Mouse (Mus musculus): ENCODE results near the gene Asb9. TPM values are rescaled to one million over a fixed set of nuclear protein-coding genes. Genes with fewer than 3 reads are reported as not detected.

Gene Asb9
- total RNA-seq (2021), result not detected
- polyA plus RNA-seq (2012; rRNA removed), result not detected in 2 replicates
- long read RNA-seq, result 0 reads

GRCm38 (mm10) chrX:164505709-164506498 lies at the start of gene Asb9:
Gene Asb9, plus strand, starts transcription at chrX:164506327.
- no peaks in the 10 kb centered on the region for H3K79me2 ChIP-seq (replicated peaks; ENCODE audit: control insufficient read depth, insufficient read depth, low read length)
- 64% methylated on average over 10 of the region's 10 CpGs for WGBS
- H3K4me3 ChIP-seq, result no peak within 1 kb of the TSS
- TF ChIP-seq POLR2A (IDR thresholded peaks at IDR 0.05; ENCODE audit: insufficient read depth, low read depth, low read length), result no peak
- no peak for TF ChIP-seq EP300 (IDR thresholded peaks at IDR 0.05; ENCODE audit: insufficient read depth, low read depth, low read length)
- TF ChIP-seq CTCF (IDR thresholded peaks at IDR 0.05), result no peak
- H3K36me3 ChIP-seq (ENCODE audit: control insufficient read depth, insufficient read depth, low read length), result no peaks in the 10 kb centered on the region
- intact Hi-C loops (cut with DNase I), result no loop called here
- no peak within 1 kb of the TSS for H3K9ac ChIP-seq (ENCODE audit: low read depth, low read length)
- H3K27ac ChIP-seq, result no peak within 1 kb of the TSS
- DNase-seq, result no peak
- H3K27me3 ChIP-seq (ENCODE audit: control insufficient read depth, insufficient read depth, low read length), result no peaks in the 10 kb centered on the region
- H3K4me1 ChIP-seq (ENCODE audit: control insufficient read depth, insufficient read depth, low read length), result no peaks in the 10 kb centered on the region

GRCm38 (mm10) chrX:164459205-164459878 lies 46.8 kb upstream of the Asb9 start:
- 73% methylated on average over 6 of the region's 6 CpGs for whole genome bisulfite sequencing
- DNase-seq, result no peak
- H3K27me3 ChIP-seq (ENCODE audit: control insufficient read depth, insufficient read depth, low read length), result no peaks in the 10 kb centered on the region
- TF ChIP-seq EP300 (IDR thresholded peaks at IDR 0.05; ENCODE audit: insufficient read depth, low read depth, low read length) (no peak), POLR2A (IDR thresholded peaks at IDR 0.05; ENCODE audit: insufficient read depth, low read depth, low read length) (no peak), CTCF (IDR thresholded peaks at IDR 0.05) (peak; percentile 36)
- H3K9ac ChIP-seq (ENCODE audit: low read depth, low read length), result no peak overlapping the region
- H3K79me2 ChIP-seq (replicated peaks; ENCODE audit: control insufficient read depth, insufficient read depth, low read length), result no peaks in the 10 kb centered on the region
- no peak overlapping the region for H3K27ac ChIP-seq
- H3K4me3 ChIP-seq, result no peak overlapping the region
- H3K4me1 ChIP-seq (ENCODE audit: control insufficient read depth, insufficient read depth, low read length), result no peaks in the 10 kb centered on the region
- intact Hi-C loops (cut with DNase I), result no loop called here
- no peaks in the 10 kb centered on the region for H3K36me3 ChIP-seq (ENCODE audit: control insufficient read depth, insufficient read depth, low read length)

- H3K36me3 ChIP-seq (ENCODE audit: control insufficient read depth, insufficient read depth, low read length), result no peaks in the 10 kb centered on the region
- no peaks in the 10 kb centered on the region for H3K79me2 ChIP-seq (replicated peaks; ENCODE audit: control insufficient read depth, insufficient read depth, low read length)
- H3K27me3 ChIP-seq (ENCODE audit: control insufficient read depth, insufficient read depth, low read length), result no peaks in the 10 kb centered on the region
- no peak overlapping the region for H3K9ac ChIP-seq (ENCODE audit: low read depth, low read length)
- WGBS, result 64% methylated on average over 2 of the region's 2 CpGs
- TF ChIP-seq EP300 (IDR thresholded peaks at IDR 0.05; ENCODE audit: insufficient read depth, low read depth, low read length) (no peak), CTCF (IDR thresholded peaks at IDR 0.05) (no peak), POLR2A (IDR thresholded peaks at IDR 0.05; ENCODE audit: insufficient read depth, low read depth, low read length) (no peak)
- H3K4me1 ChIP-seq (ENCODE audit: control insufficient read depth, insufficient read depth, low read length), result no peaks in the 10 kb centered on the region
- H3K4me3 ChIP-seq, result no peak overlapping the region
- DNase-seq, result no peak
- H3K27ac ChIP-seq, result no peak overlapping the region
- intact Hi-C loops (cut with DNase I), result no loop called here
Observed at GRCm38 (mm10) chrX:164502258-164502657, 3.9 kb upstream of the Asb9 start.

GRCm38 (mm10) chrX:164507068-164507467 lies 941 bp downstream of the Asb9 start:
- no peak overlapping the region for H3K4me3 ChIP-seq
- no peak for TF ChIP-seq CTCF (IDR thresholded peaks at IDR 0.05)
- TF ChIP-seq POLR2A (IDR thresholded peaks at IDR 0.05; ENCODE audit: insufficient read depth, low read depth, low read length), result no peak
- no peak for TF ChIP-seq EP300 (IDR thresholded peaks at IDR 0.05; ENCODE audit: insufficient read depth, low read depth, low read length)
- WGBS, result 77% methylated on average over 4 of the region's 4 CpGs
- H3K36me3 ChIP-seq (ENCODE audit: control insufficient read depth, insufficient read depth, low read length), result no peaks in the 10 kb centered on the region
- H3K27ac ChIP-seq, result no peak overlapping the region
- DNase-seq, result no peak
- intact Hi-C loops (cut with DNase I), result no loop called here
- H3K4me1 ChIP-seq (ENCODE audit: control insufficient read depth, insufficient read depth, low read length), result no peaks in the 10 kb centered on the region
- no peaks in the 10 kb centered on the region for H3K79me2 ChIP-seq (replicated peaks; ENCODE audit: control insufficient read depth, insufficient read depth, low read length)
- no peak overlapping the region for H3K9ac ChIP-seq (ENCODE audit: low read depth, low read length)
- no peaks in the 10 kb centered on the region for H3K27me3 ChIP-seq (ENCODE audit: control insufficient read depth, insufficient read depth, low read length)

GRCm38 (mm10) chrX:164508728-164509127 lies 2.6 kb downstream of the Asb9 start:
- 34% methylated on average over 3 of the region's 3 CpGs for WGBS

GRCm38 (mm10) chrX:164522138-164522537 lies 16.0 kb downstream of the Asb9 start:
- Histone ChIP-seq H3K79me2 (replicated peaks; ENCODE audit: control insufficient read depth, insufficient read depth, low read length) (no peaks in the 10 kb centered on the region), H3K27ac (no peak overlapping the region), H3K36me3 (ENCODE audit: control insufficient read depth, insufficient read depth, low read length) (no peaks in the 10 kb centered on the region), H3K9ac (ENCODE audit: low read depth, low read length) (no peak overlapping the region), H3K4me3 (no peak overlapping the region), H3K4me1 (ENCODE audit: control insufficient read depth, insufficient read depth, low read length) (no peaks in the 10 kb centered on the region), H3K27me3 (ENCODE audit: control insufficient read depth, insufficient read depth, low read length) (no peaks in the 10 kb centered on the region)
- DNase-seq, result no peak
- TF ChIP-seq EP300 (IDR thresholded peaks at IDR 0.05; ENCODE audit: insufficient read depth, low read depth, low read length) (no peak), CTCF (IDR thresholded peaks at IDR 0.05) (no peak), POLR2A (IDR thresholded peaks at IDR 0.05; ENCODE audit: insufficient read depth, low read depth, low read length) (no peak)
- intact Hi-C loops (cut with DNase I), result no loop called here

More at GRCm38 (mm10) chrX:164508728-164509127, 2.6 kb downstream of the Asb9 start:
- no peaks in the 10 kb centered on the region for H3K4me1 ChIP-seq (ENCODE audit: control insufficient read depth, insufficient read depth, low read length)
- H3K36me3 ChIP-seq (ENCODE audit: control insufficient read depth, insufficient read depth, low read length), result no peaks in the 10 kb centered on the region
- no peaks in the 10 kb centered on the region for H3K27me3 ChIP-seq (ENCODE audit: control insufficient read depth, insufficient read depth, low read length)
- DNase-seq, result no peak
- TF ChIP-seq POLR2A (IDR thresholded peaks at IDR 0.05; ENCODE audit: insufficient read depth, low read depth, low read length), result no peak
- no peak for TF ChIP-seq EP300 (IDR thresholded peaks at IDR 0.05; ENCODE audit: insufficient read depth, low read depth, low read length)
- TF ChIP-seq CTCF (IDR thresholded peaks at IDR 0.05), result no peak
- no peak overlapping the region for H3K4me3 ChIP-seq
- H3K79me2 ChIP-seq (replicated peaks; ENCODE audit: control insufficient read depth, insufficient read depth, low read length), result no peaks in the 10 kb centered on the region
- no peak overlapping the region for H3K27ac ChIP-seq
- intact Hi-C loops (cut with DNase I), result no loop called here
- H3K9ac ChIP-seq (ENCODE audit: low read depth, low read length), result no peak overlapping the region
